Mouse (Mus musculus): ENCODE measurements around the gene Cadps.

Gene Cadps

GRCm38 (mm10) chr14:12529961-12530542 lies 292.8 kb downstream of the Cadps start:
- in situ Hi-C loops (cut with MboI; ENCODE audit: low sequenced_read_pairs) = no loop called here

GRCm38 (mm10) chr14:12527296-12527695 lies 295.6 kb downstream of the Cadps start:
- in situ Hi-C loops (cut with MboI; ENCODE audit: low sequenced_read_pairs) = no loop called here

GRCm38 (mm10) chr14:12507018-12507417 lies 315.9 kb downstream of the Cadps start:
- in situ Hi-C loops (cut with MboI; ENCODE audit: low sequenced_read_pairs) = no loop called here

GRCm38 (mm10) chr14:12504191-12504947 lies 318.5 kb downstream of the Cadps start:
- in situ Hi-C loops (cut with MboI; ENCODE audit: low sequenced_read_pairs) = no loop called here

- in situ Hi-C loops (cut with MboI; ENCODE audit: low sequenced_read_pairs) = no loop called here
Measured at GRCm38 (mm10) chr14:12462206-12462605, 360.7 kb downstream of the Cadps start.

GRCm38 (mm10) chr14:12459700-12460099 lies 363.2 kb downstream of the Cadps start:
- in situ Hi-C loops (cut with MboI; ENCODE audit: low sequenced_read_pairs) = no loop called here

- in situ Hi-C loops (cut with MboI; ENCODE audit: low sequenced_read_pairs) = no loop called here
Measured at GRCm38 (mm10) chr14:12455064-12455591, 367.8 kb downstream of the Cadps start.

- in situ Hi-C loops (cut with MboI; ENCODE audit: low sequenced_read_pairs) = no loop called here
Measured at GRCm38 (mm10) chr14:12450807-12451206, 372.1 kb downstream of the Cadps start.

GRCm38 (mm10) chr14:12448883-12449282 lies 374.0 kb downstream of the Cadps start:
- in situ Hi-C loops (cut with MboI; ENCODE audit: low sequenced_read_pairs) = no loop called here

- in situ Hi-C loops (cut with MboI; ENCODE audit: low sequenced_read_pairs) = no loop called here
Measured at GRCm38 (mm10) chr14:12441019-12441418, 381.9 kb downstream of the Cadps start.

GRCm38 (mm10) chr14:12437976-12438375 lies 384.9 kb downstream of the Cadps start:
- in situ Hi-C loops (cut with MboI; ENCODE audit: low sequenced_read_pairs) = no loop called here

GRCm38 (mm10) chr14:12437422-12437821 lies 385.5 kb downstream of the Cadps start:
- in situ Hi-C loops (cut with MboI; ENCODE audit: low sequenced_read_pairs) = no loop called here

GRCm38 (mm10) chr14:12436903-12437368 lies 385.9 kb downstream of the Cadps start:
- in situ Hi-C loops (cut with MboI; ENCODE audit: low sequenced_read_pairs) = no loop called here

- in situ Hi-C loops (cut with MboI; ENCODE audit: low sequenced_read_pairs) = no loop called here
Measured at GRCm38 (mm10) chr14:12428021-12428654, 394.7 kb downstream of the Cadps start.

- in situ Hi-C loops (cut with MboI; ENCODE audit: low sequenced_read_pairs) = no loop called here
Measured at GRCm38 (mm10) chr14:12425311-12425710, 397.6 kb downstream of the Cadps start.

GRCm38 (mm10) chr14:12410276-12410675 lies 412.6 kb downstream of the Cadps start:
- in situ Hi-C loops (cut with MboI; ENCODE audit: low sequenced_read_pairs) = no loop called here

GRCm38 (mm10) chr14:12409811-12410210 lies 413.1 kb downstream of the Cadps start:
- in situ Hi-C loops (cut with MboI; ENCODE audit: low sequenced_read_pairs) = no loop called here

- in situ Hi-C loops (cut with MboI; ENCODE audit: low sequenced_read_pairs) = no loop called here
Measured at GRCm38 (mm10) chr14:12406588-12406987, 416.3 kb downstream of the Cadps start.

- in situ Hi-C loops (cut with MboI; ENCODE audit: low sequenced_read_pairs) = no loop called here
Measured at GRCm38 (mm10) chr14:12405201-12405600, 417.7 kb downstream of the Cadps start.

GRCm38 (mm10) chr14:12404724-12405123 lies 418.2 kb downstream of the Cadps start:
- in situ Hi-C loops (cut with MboI; ENCODE audit: low sequenced_read_pairs) = no loop called here

GRCm38 (mm10) chr14:12404052-12404451 lies 418.8 kb downstream of the Cadps start:
- in situ Hi-C loops (cut with MboI; ENCODE audit: low sequenced_read_pairs) = no loop called here

- in situ Hi-C loops (cut with MboI; ENCODE audit: low sequenced_read_pairs) = no loop called here
Measured at GRCm38 (mm10) chr14:12400116-12400515, 422.8 kb downstream of the Cadps start.
